Mouse (Mus musculus) left cerebral cortex, postnatal 14 days (tissue): ENCODE data around the gene Pdia4. TPM values are rescaled to one million over a fixed set of nuclear protein-coding genes. Genes with fewer than 3 reads are reported as not detected.
"Not testable (repeated sequence)": the region's sequence is repeated elsewhere in the genome, so short reads cannot be mapped to it uniquely, and the experiment has no call there.

Source experiments
- DNase-seq, 2 experiments: peaks; one replicate each; pipeline ENCODE4 v3.0.0; 2021 to 2022; ENCODE audit warnings: low spot score in 2 of 2, mixed read lengths in 1 of 2
- intact Hi-C: fragments of 180-260 bp; cut with DNase I; formaldehyde crosslinking; loops from one replicate; pipeline ENCODE4 v1.15.1; 2025
- microRNA-seq, 2 experiments: library from miRNA; unstranded; fragments of <30 nt; microRNA quantifications; one replicate each; pipeline ENCODE4 v1.2.0; 2022
- total RNA-seq, 2 experiments: library from RNA; stranded (reverse); gene quantifications; 2 replicates each; pipeline ENCODE4 v1.2.3; 2021

The Pdia4 gene
- total RNA-seq, 2 experiments from 2014 or later = 51.5 to 54.3 TPM

- DNase-seq = peak in 1 of 2 experiments; percentile 3
- intact Hi-C loops = not testable (repeated sequence)
Observed at GRCm38 (mm10) chr6:47771760-47772159, 41.5 kb downstream of the Pdia4 start.

- DNase-seq = peak in 1 of 2 experiments; percentile 1
- intact Hi-C loops = not testable (repeated sequence)
Observed at GRCm38 (mm10) chr6:47771113-47771512, 42.1 kb downstream of the Pdia4 start.

GRCm38 (mm10) chr6:47769861-47770260, 43.4 kb downstream of the Pdia4 start:
- peak; percentile 29 to 65 for DNase-seq
- intact Hi-C loops = not testable (repeated sequence)

GRCm38 (mm10) chr6:47768520-47768919, 44.7 kb downstream of the Pdia4 start:
- DNase-seq, intact Hi-C loops: not testable (repeated sequence)

- intact Hi-C loops, DNase-seq: not testable (repeated sequence)
Observed at GRCm38 (mm10) chr6:47767355-47767754, 45.9 kb downstream of the Pdia4 start.

- DNase-seq = peak in 1 of 2 experiments; percentile 12
- intact Hi-C loops = not testable (repeated sequence)
Observed at GRCm38 (mm10) chr6:47762686-47763085, 50.5 kb downstream of the Pdia4 start.

- intact Hi-C loops = not testable (repeated sequence)
- peak in 1 of 2 experiments; percentile 0 for DNase-seq
Observed at GRCm38 (mm10) chr6:47759406-47759805, 53.8 kb downstream of the Pdia4 start.

GRCm38 (mm10) chr6:47757849-47758248, 55.4 kb downstream of the Pdia4 start:
- intact Hi-C loops = not testable (repeated sequence)
- peak; percentile 78 to 84 for DNase-seq

GRCm38 (mm10) chr6:47757429-47757828, 55.8 kb downstream of the Pdia4 start:
- intact Hi-C loops, DNase-seq: not testable (repeated sequence)

- intact Hi-C loops, DNase-seq: not testable (repeated sequence)
Observed at GRCm38 (mm10) chr6:47753144-47753543, 60.1 kb downstream of the Pdia4 start.

GRCm38 (mm10) chr6:47748306-47748705, 64.9 kb downstream of the Pdia4 start:
- peak; percentile 92 to 94 for DNase-seq
- intact Hi-C loops = not testable (repeated sequence)

- DNase-seq, intact Hi-C loops: not testable (repeated sequence)
Observed at GRCm38 (mm10) chr6:47747886-47748285, 65.3 kb downstream of the Pdia4 start.

Small RNAs within 50 kb of the gene (microRNA-seq; reads per million reads assigned to microRNA genes)
- 0 to 1.1 reads per million in 2 experiments for gene Mir704

Other genes with a start within 250 kb of the Pdia4 start
- 10 to 100 TPM; 14.1 to 14.8 TPM for gene Ezh2, start 218.1 kb downstream of the Pdia4 start, total RNA-seq
- 1 to 10 TPM; 3.9 to 4.2 TPM for gene Zfp786, start 17.4 kb upstream of the Pdia4 start, total RNA-seq
- gene Zfp398, start 22.2 kb upstream of the Pdia4 start, total RNA-seq = 10 to 100 TPM; 18.4 to 20.6 TPM
- 10 to 100 TPM; 24.5 to 26.0 TPM for gene Zfp282, start 63.8 kb upstream of the Pdia4 start, total RNA-seq
- 10 to 100 TPM; 13.6 to 16.4 TPM for gene Zfp212, start 107.0 kb upstream of the Pdia4 start, total RNA-seq
- 10 to 100 TPM; 19.8 to 21.9 TPM for gene Zfp956, start 140.0 kb upstream of the Pdia4 start, total RNA-seq
- 10 to 100 TPM; 30.8 to 41.9 TPM for gene Zfp777, start 235.5 kb upstream of the Pdia4 start, total RNA-seq